ENCODE assay signal across 8 mouse cellular contexts in genomic region chr11:121672312-121672989, GRCm38 (mm10). TPM values are rescaled to one million over a fixed set of nuclear protein-coding genes. Genes with fewer than 3 reads are reported as not detected.
DNase-seq lines count a peak whose midpoint lies in the region; ATAC-seq and TF ChIP-seq lines count a peak whose summit lies in the region.

No protein-coding gene starts in this region.

- H3K4me1 ChIP-seq in heart, embryonic 12.5 days (replicated peaks): peaks cover 4% of the 10 kb centered on the region; the same call in 1 of the 2 replicates
- H3K4me1 ChIP-seq in CH12.LX (ENCODE audit: control insufficient read depth in 1 of 2, insufficient read depth in 2 of 2): peaks cover 3 to 28% of the 10 kb centered on the region in 2 experiments; a peak in 3 of 4 replicates
- H3K4me1 ChIP-seq in forebrain, embryonic 11.5 days (replicated peaks; ENCODE audit: control insufficient read depth, insufficient read depth, low read length): no peaks in the 10 kb centered on the region; the same call in 1 of the 2 replicates
- H3K4me1 ChIP-seq in liver, embryonic 14.5 days (replicated peaks; ENCODE audit: control insufficient read depth in 2 of 2, insufficient read depth in 2 of 2, low read length in 1 of 2): peaks cover 5% of the 10 kb centered on the region in 2 experiments

- TF ChIP-seq RAD21 in CH12.LX (IDR thresholded peaks at IDR 0.05; ENCODE audit: low read depth, low read length): no peak

- DNase-seq in heart, adult 8-10 months (ENCODE audit: low spot score): no peak
- DNase-seq in CH12.LX (ENCODE audit: extremely low read depth) (peak; percentile 15), adipocyte (ENCODE audit: low spot score) (no peak)
- no peak for DNase-seq in forebrain, embryonic 11.5 days (ENCODE audit: low spot score)
- no peak for DNase-seq in liver, embryonic 14.5 days (ENCODE audit: low read depth in 3 of 3, low spot score in 3 of 3)
- DNase-seq in cerebellum, adult 18-20 months: no peak
- DNase-seq in spleen, postnatal 10 days (ENCODE audit: low spot score in 2 of 2): no peak

- H3K27me3 ChIP-seq in heart, embryonic 12.5 days (replicated peaks): no peaks in the 10 kb centered on the region
- H3K27me3 ChIP-seq in CH12.LX (replicated peaks): no peaks in the 10 kb centered on the region
- H3K27me3 ChIP-seq in forebrain, embryonic 11.5 days (ENCODE audit: control insufficient read depth, insufficient read depth, low read length): no peaks in the 10 kb centered on the region
- no peaks in the 10 kb centered on the region for H3K27me3 ChIP-seq in liver, embryonic 14.5 days (ENCODE audit: control insufficient read depth, insufficient read depth, low read length)

- in situ Hi-C loops in CH12.LX (cut with MboI; ENCODE audit: low pct_ligation_motif_present, low pct_unique_long_range_greater_than_20kb, low sequenced_read_pairs): no loop called here

- peak overlapping the region; percentile 80 for H3K9ac ChIP-seq in heart, embryonic 12.5 days
- H3K9ac ChIP-seq in CH12.LX (ENCODE audit: insufficient read depth, low read depth): peak overlapping the region; percentile 61
- H3K9ac ChIP-seq in forebrain, embryonic 11.5 days (ENCODE audit: low read length): peak overlapping the region; percentile 78
- peak overlapping the region; percentile 1; the same call in 1 of the 2 replicates for H3K9ac ChIP-seq in liver, embryonic 14.5 days (replicated peaks)

- peak overlapping the region; percentile 90 for H3K27ac ChIP-seq in heart, embryonic 12.5 days (ENCODE audit: poor library complexity, severe bottlenecking)
- H3K27ac ChIP-seq in CH12.LX (ENCODE audit: insufficient read depth, low read depth): peak overlapping the region; percentile 37
- peak overlapping the region; percentile 79 for H3K27ac ChIP-seq in forebrain, embryonic 11.5 days (ENCODE audit: low read depth, low read length)
- H3K27ac ChIP-seq in liver, embryonic 14.5 days: no peak overlapping the region

- TF ChIP-seq POLR2A in CH12.LX (IDR thresholded peaks at IDR 0.05; ENCODE audit: low read depth, low read length): no peak

- peak overlapping the region; percentile 81 for H3K4me2 ChIP-seq in heart, embryonic 12.5 days
- peak overlapping the region; percentile 91 for H3K4me2 ChIP-seq in CH12.LX (ENCODE audit: insufficient read depth, low read depth, poor library complexity, severe bottlenecking)
- peak overlapping the region; percentile 76 for H3K4me2 ChIP-seq in forebrain, embryonic 11.5 days (ENCODE audit: low read depth, low read length, severe bottlenecking)
- H3K4me2 ChIP-seq in liver, embryonic 14.5 days (ENCODE audit: low read depth): peak overlapping the region; percentile 78

- ATAC-seq in heart, embryonic 12.5 days (ENCODE audit: insufficient number of reproducible peaks, low FRiP score): no peak
- peak; percentile 50; the same call in 1 of the 2 replicates for ATAC-seq in forebrain, embryonic 11.5 days (replicated peaks; ENCODE audit: low FRiP score)
- ATAC-seq in liver, embryonic 14.5 days (ENCODE audit: insufficient read depth): no peak; the same call in 1 of the 2 replicates

- 0 out of 2 replicates have a peak, but pooled peaks have one; percentile 7 for TF ChIP-seq EP300 in CH12.LX (IDR thresholded peaks at IDR 0.05; ENCODE audit: low read length)
- TF ChIP-seq EP300 in liver, embryonic 14.5 days (IDR thresholded peaks at IDR 0.05; ENCODE audit: low read depth): no peak

- 0 out of 4 replicates have a peak, but pooled peaks of 1 of the 2 experiments have one; percentile 5 for TF ChIP-seq CTCF in CH12.LX (conservative IDR thresholded peaks at IDR 0.05 in 1 of 2, IDR thresholded peaks at IDR 0.05 in 1 of 2; ENCODE audit: low read depth in 2 of 2, low read length in 2 of 2)
- no peak for TF ChIP-seq CTCF in liver, embryonic 14.5 days (IDR thresholded peaks at IDR 0.05; ENCODE audit: low read depth)

- under 1% methylated on average over 22 of the region's 22 CpGs for WGBS in heart, embryonic 12.5 days
- 3% methylated on average over 22 of the region's 22 CpGs for WGBS in forebrain, embryonic 11.5 days
- whole genome bisulfite sequencing in liver, embryonic 14.5 days (ENCODE audit: insufficient replicate concordance): 2% methylated on average over 22 of the region's 22 CpGs

- peaks cover 24% of the 10 kb centered on the region for H3K36me3 ChIP-seq in heart, embryonic 12.5 days
- H3K36me3 ChIP-seq in CH12.LX (replicated peaks in 1 of 2; ENCODE audit: control insufficient read depth in 1 of 2, insufficient read depth in 1 of 2, low read length in 1 of 2): peaks cover 17 to 28% of the 10 kb centered on the region in 2 experiments
- H3K36me3 ChIP-seq in forebrain, embryonic 11.5 days (ENCODE audit: control insufficient read depth, insufficient read depth, low read length): no peaks in the 10 kb centered on the region
- no peaks in the 10 kb centered on the region for H3K36me3 ChIP-seq in liver, embryonic 14.5 days (replicated peaks; ENCODE audit: control insufficient read depth, insufficient read depth, low read depth)

- no peaks in the 10 kb centered on the region for H3K79me2 ChIP-seq in CH12.LX (replicated peaks; ENCODE audit: control insufficient read depth, extremely low read depth, insufficient read depth, poor library complexity, severe bottlenecking)

- dilution Hi-C loops in CH12.LX (cut with MboI; ENCODE audit: extremely low pct_ligation_motif_present, extremely low pct_unique_long_range_greater_than_20kb, low sequenced_read_pairs): no loop called here

- peak overlapping the region; percentile 78 for H3K4me3 ChIP-seq in heart, embryonic 12.5 days
- peak overlapping the region; percentile 75 to 89 (median 84) for H3K4me3 ChIP-seq in CH12.LX (replicated peaks in 1 of 3; ENCODE audit: low read depth in 2 of 3, low read length in 2 of 3, poor library complexity in 1 of 3)
- H3K4me3 ChIP-seq in forebrain, embryonic 11.5 days (ENCODE audit: low read depth, low read length): peak overlapping the region; percentile 68
- peak overlapping the region; percentile 50 for H3K4me3 ChIP-seq in liver, embryonic 14.5 days (ENCODE audit: insufficient read depth in 1 of 2, low read depth in 2 of 2, low read length in 2 of 2)

- H3K9me3 ChIP-seq in heart, embryonic 12.5 days (replicated peaks): no peaks in the 10 kb centered on the region; the same call in 1 of the 2 replicates
- H3K9me3 ChIP-seq in CH12.LX (replicated peaks; ENCODE audit: low read length): peaks cover 6% of the 10 kb centered on the region
- H3K9me3 ChIP-seq in forebrain, embryonic 11.5 days (ENCODE audit: control insufficient read depth, low read length): no peaks in the 10 kb centered on the region
- H3K9me3 ChIP-seq in liver, embryonic 14.5 days (ENCODE audit: control insufficient read depth, low read length): no peaks in the 10 kb centered on the region

TF ChIP-seq in CH12.LX, 34 proteins besides CTCF, POLR2A, EP300 and RAD21:
- TF ChIP-seq MAFK (IDR thresholded peaks at IDR 0.05; ENCODE audit: insufficient replicate concordance, low read length) (0 out of 2 replicates have a peak, but pooled peaks have one; percentile 8), NRF1 (IDR thresholded peaks at IDR 0.05; ENCODE audit: low read depth, low read length) (no peak), IRF4 (IDR thresholded peaks at IDR 0.05; ENCODE audit: low read depth, low read length) (0 out of 2 replicates have a peak, but pooled peaks have one; percentile 17)
TF ChIP-seq in CH12.LX: peak in this region for 2.

RNA-seq across cellular contexts. Expression of gene B3gntl1, which starts 0.5 kb away (rescaled TPM):
- 5.9 and 7.7 TPM in 2 replicates for polyA plus RNA-seq in heart, embryonic 12.5 days (2016; fragmentation: Nextera tagmentation; extraction: Ambion mirVana)
- 1 to 10 TPM; 4.0 to 5.7 (median 5.2) TPM for total RNA-seq in heart, adult 8-10 months (2022)
- total RNA-seq in CH12.LX (2012; rRNA removed): 10.1 and 10.3 TPM in 2 replicates
- total RNA-seq in CH12.LX (2014; rRNA removed): 7.3 TPM in 2 replicates
- 8.7 and 8.9 TPM in 2 replicates for polyA plus RNA-seq in CH12.LX (2012; ENCODE audit: insufficient read length, low read depth)
- polyA plus RNA-seq in forebrain, embryonic 11.5 days (2014; fragmentation: Nextera tagmentation; extraction: Ambion mirVana): 7.4 and 7.6 TPM in 2 replicates
- 1.5 and 1.6 TPM in 2 replicates for polyA plus RNA-seq in liver, embryonic 14.5 days (2012; rRNA removed)
- polyA plus RNA-seq in liver, embryonic 14.5 days (2014; fragmentation: Nextera tagmentation; extraction: Ambion mirVana): 0.91 and 1.2 TPM in 2 replicates

RNA-seq across cellular contexts. Expression of gene Metrnl, which starts 28.9 kb away (rescaled TPM):
- 8.4 and 8.9 TPM in 2 replicates for polyA plus RNA-seq in heart, embryonic 12.5 days (2016; fragmentation: Nextera tagmentation; extraction: Ambion mirVana)
- 10 to 100 TPM; 15.1 to 20.3 (median 19.2) TPM for total RNA-seq in heart, adult 8-10 months (2022)
- total RNA-seq in CH12.LX (2012; rRNA removed) (0.97 and 1.1 TPM in 2 replicates), CH12.LX (2014; rRNA removed) (0.50 and 1.1 TPM in 2 replicates)
- polyA plus RNA-seq in CH12.LX (2012; ENCODE audit: insufficient read length, low read depth): 0.33 and 0.53 TPM in 2 replicates
- polyA plus RNA-seq in forebrain, embryonic 11.5 days (2014; fragmentation: Nextera tagmentation; extraction: Ambion mirVana): 4.8 and 6.4 TPM in 2 replicates
- polyA plus RNA-seq in liver, embryonic 14.5 days (2012; rRNA removed): 1.8 and 2.1 TPM in 2 replicates
- polyA plus RNA-seq in liver, embryonic 14.5 days (2014; fragmentation: Nextera tagmentation; extraction: Ambion mirVana): 3.1 and 3.4 TPM in 2 replicates

Comparison
In these comparisons a context has a peak if more than half of its experiments do, and no peak if none do; other contexts are left out.
1. H3K9ac ChIP-seq: peak in every context shown above with its lines; median percentile 80 in heart, embryonic 12.5 days; 78 in forebrain, embryonic 11.5 days; 61 in CH12.LX; 1 in liver, embryonic 14.5 days.